Mouse (Mus musculus) neural tube, embryonic 11.5 days (tissue): ENCODE data around the gene Cfd. TPM values are rescaled to one million over a fixed set of nuclear protein-coding genes. Genes with fewer than 3 reads are reported as not detected.

Source experiments
- ATAC-seq: fragments of 200-750 bp; cut with Nextera tagmentation; 2 replicates; pipeline ENCODE4 v1.8.0; 2017; ENCODE audit warnings: moderate number of reproducible peaks, mild to moderate bottlenecking, moderate TSS enrichment, moderate library complexity; ENCODE audit not compliant: insufficient read depth, low FRiP score, low TSS enrichment
- DNase-seq: peaks from one replicate; pipeline ENCODE4 v3.0.0-alpha.2; 2015; ENCODE audit warnings: low spot score
- H3K27ac ChIP-seq: fragments of 300-500 bp; sonication (generic); 2 replicates; pipeline ENCODE4 v1.5.1; 2014; ENCODE audit warnings: low read depth, mild to moderate bottlenecking, low read length
- H3K27me3 ChIP-seq: fragments of 300-500 bp; sonication (generic); 2 replicates; pipeline ENCODE4 v1.6.1; 2014; ENCODE audit warnings: mild to moderate bottlenecking, low read length, mixed read lengths; ENCODE audit not compliant: control insufficient read depth, insufficient read depth
- H3K36me3 ChIP-seq: fragments of 300-500 bp; sonication (generic); 2 replicates; pipeline ENCODE4 v1.6.1; 2014; ENCODE audit warnings: mild to moderate bottlenecking, low read length, moderate library complexity, mixed read lengths; ENCODE audit not compliant: control insufficient read depth, insufficient read depth
- H3K4me1 ChIP-seq: fragments of 300-500 bp; sonication (generic); 2 replicates; pipeline ENCODE4 v1.6.1; 2014; ENCODE audit warnings: low read length, mixed read lengths; ENCODE audit not compliant: control insufficient read depth, insufficient read depth
- H3K4me2 ChIP-seq: fragments of 300-500 bp; sonication (generic); 2 replicates; pipeline ENCODE4 v1.6.1; 2014; ENCODE audit warnings: low read depth, mild to moderate bottlenecking, moderate library complexity
- H3K4me3 ChIP-seq: fragments of 300-500 bp; sonication (generic); 2 replicates; pipeline ENCODE4 v1.5.1; 2014; ENCODE audit warnings: low read depth, low read length
- H3K9ac ChIP-seq: fragments of 300-500 bp; sonication (generic); 2 replicates; pipeline ENCODE4 v1.6.1; 2014; ENCODE audit warnings: mild to moderate bottlenecking, low read length
- H3K9me3 ChIP-seq: fragments of 300-500 bp; sonication (generic); 2 replicates; pipeline ENCODE4 v1.6.1; 2016; ENCODE audit warnings: low read length; ENCODE audit not compliant: control insufficient read depth
- WGBS: fragments of 180-500 bp; shearing (Covaris S2); extraction: QIAGEN DNeasy Blood & Tissue Kit; methylation state at CpG from one replicate; pipeline ENCODE4 v1.1.7; 2014; 5-methylcytosine and 5-hydroxymethylcytosine counted together
- polyA plus RNA-seq: library from polyadenylated mRNA; unstranded; fragments of >200 nt; fragmentation: Nextera tagmentation; extraction: Ambion mirVana; gene quantifications from 2 replicates; pipeline ENCODE4 v1.2.1, GENCODE M21; 2014

The Cfd gene
- polyA plus RNA-seq, 1 experiment from 2014 or later, result not detected

DNA sequence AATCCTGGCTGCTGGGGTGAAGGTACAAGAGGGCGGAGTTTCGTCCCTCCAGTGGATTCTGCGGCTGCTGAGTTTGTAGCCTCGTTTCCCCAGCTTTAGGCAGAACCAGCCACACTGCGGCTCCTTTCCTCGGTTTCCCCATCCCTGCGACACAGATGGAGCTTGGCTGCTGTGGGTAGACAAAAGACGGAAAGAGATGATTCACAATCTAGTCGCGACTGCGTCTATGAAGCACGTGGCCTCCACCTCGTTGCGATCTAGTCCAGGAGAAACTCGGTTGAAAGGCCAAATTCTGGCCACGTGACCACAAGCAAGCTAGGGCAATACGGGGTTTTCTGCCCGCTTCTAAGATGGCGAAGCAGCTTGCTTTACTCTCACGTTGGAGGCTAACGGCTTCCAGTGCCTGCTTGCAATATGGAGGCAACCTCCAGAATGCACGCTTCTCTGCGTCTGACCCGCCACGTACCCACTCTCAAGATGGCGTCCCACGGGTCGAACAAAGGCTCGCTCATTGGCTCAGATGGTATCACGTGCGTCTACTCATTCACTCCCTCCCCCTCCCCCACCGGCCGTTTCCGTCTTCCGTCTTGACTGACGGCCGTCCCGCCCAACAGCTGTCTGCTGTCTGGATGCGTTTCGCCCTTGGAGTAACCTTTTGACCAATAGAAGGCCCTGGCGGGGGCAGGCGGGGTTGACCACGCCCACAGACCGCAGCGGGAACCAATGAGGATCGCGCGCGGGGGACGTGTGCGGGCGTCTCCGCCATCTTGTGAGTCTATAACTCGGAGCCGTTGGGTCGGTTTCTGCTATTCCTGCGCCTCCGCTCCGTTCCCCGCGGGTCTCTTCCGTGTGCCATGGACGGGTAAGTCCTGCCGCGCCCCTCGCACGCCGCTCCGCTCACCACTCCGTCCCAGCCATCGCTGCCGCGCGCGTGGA is 36.5 kb upstream of the Cfd start, which contains the start of gene Ptbp1:
Ptbp1 (plus strand) TSS at position 568 of the 936 bp plus-strand sequence.
- Histone ChIP-seq H3K4me2 (peak within 1 kb of the TSS; percentile 94), H3K4me1 (peaks cover 48% of the 10 kb centered on the region), H3K27me3 (no peaks in the 10 kb centered on the region), H3K36me3 (peaks cover 8% of the 10 kb centered on the region), H3K27ac (peak within 1 kb of the TSS; percentile 100), H3K9me3 (no peaks in the 10 kb centered on the region), H3K4me3 (peak within 1 kb of the TSS; percentile 99), H3K9ac (peak within 1 kb of the TSS; percentile 99)
- ATAC-seq, result peak; percentile 90
- DNase-seq, result peak; percentile 100
- under 1% methylated on average over 75 of the region's 75 CpGs for WGBS

DNA sequence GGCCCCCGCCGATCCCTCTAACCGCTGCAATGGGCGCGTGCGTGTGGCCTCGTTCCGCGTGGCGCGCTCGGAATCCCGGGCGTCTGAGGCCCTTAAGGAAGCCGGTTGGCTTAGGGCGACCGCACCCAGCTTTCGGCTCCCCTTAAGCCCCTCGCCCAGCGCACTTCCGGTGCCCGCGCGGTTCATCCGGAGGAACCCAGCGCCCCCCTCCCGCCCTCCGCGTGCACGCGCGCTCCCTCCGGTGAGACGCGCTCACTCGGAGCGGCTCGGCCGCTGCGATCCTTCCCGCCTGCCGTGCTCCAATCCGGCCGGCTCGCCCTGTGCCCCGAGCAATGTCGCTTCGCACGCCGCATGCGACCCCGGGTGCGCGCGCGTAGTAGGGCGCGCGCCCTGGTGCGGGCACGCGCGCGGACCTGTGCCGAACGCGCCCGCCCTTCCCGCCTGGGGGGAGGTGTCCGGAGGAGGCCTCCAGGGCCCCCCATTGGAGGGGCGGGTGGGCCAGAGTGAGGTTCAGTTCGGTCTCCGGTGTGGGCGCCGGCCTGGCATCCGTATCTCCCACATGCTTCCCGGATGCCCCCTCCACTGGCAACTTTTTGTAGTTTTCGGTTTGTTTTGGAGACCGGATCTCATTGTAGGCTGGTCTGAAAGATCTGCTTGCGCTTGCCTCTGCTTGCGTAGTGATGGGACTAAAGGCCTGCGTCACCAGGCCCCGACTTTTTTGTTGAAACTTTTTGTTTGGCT is 35.7 kb upstream of the Cfd start:
- Histone ChIP-seq H3K27ac (peak overlapping the region; percentile 100), H3K4me1 (peaks cover 48% of the 10 kb centered on the region), H3K27me3 (no peaks in the 10 kb centered on the region), H3K36me3 (peaks cover 16% of the 10 kb centered on the region), H3K9ac (peak overlapping the region; percentile 99), H3K9me3 (no peaks in the 10 kb centered on the region), H3K4me3 (peak overlapping the region; percentile 99), H3K4me2 (peak overlapping the region; percentile 94)
- under 1% methylated on average over 80 of the region's 83 CpGs for whole genome bisulfite sequencing
- peak; percentile 24 for ATAC-seq
- peak; percentile 88 for DNase-seq

DNA sequence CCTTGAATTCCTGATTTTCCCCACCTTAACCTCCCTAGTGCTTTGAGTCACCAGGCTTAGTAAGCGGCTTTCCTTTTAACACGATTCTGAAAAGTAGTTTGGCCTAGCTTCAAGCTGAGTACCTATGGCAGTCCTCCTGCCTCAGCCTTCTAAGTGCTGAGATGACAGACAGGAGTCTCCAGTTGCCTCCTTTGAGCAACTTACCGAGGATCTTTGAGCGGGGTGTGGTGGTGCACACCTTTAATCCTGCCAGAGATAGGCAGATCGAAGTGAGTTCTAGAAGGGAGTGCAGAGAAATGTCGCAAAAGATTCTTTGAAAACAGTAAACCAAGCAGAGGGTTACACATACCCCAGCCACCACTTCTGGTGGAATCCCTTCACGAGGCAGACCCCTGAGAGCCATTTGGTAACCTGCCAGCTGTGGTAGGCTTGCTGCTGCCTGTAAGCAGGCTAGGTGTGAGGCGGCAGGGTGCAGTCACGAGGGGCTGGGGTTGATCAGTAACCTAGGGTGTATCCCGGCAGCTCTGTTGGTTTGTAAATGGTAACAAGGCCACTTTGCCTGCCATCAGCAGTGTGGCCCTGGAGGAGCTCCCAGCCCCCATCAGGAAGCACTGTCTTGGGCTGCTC is 35.0 kb upstream of the Cfd start:
- WGBS, result 3% methylated on average over 10 of the region's 10 CpGs

DNA sequence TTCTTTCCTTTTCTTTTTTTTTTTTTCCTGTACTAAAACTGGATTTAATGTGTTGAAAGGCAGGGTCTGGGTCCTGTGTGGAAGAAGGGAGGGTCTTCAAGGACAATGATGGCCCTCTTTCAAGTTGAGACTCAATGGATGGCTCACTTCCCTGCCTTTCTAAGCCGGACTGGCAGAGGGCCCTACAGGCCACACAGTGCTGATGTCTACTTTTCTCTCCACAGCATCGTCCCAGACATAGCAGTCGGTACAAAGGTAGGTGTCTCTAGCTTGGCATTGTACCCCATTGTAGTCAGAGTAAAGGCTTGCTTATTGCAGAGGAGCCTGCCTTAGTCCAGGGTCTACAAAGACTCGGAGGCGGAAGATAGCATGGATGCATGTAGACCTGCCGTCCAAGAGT is 34.4 kb upstream of the Cfd start:
- no peaks in the 10 kb centered on the region for H3K27me3 ChIP-seq
- H3K9me3 ChIP-seq, result no peaks in the 10 kb centered on the region
- H3K36me3 ChIP-seq, result peaks cover 28% of the 10 kb centered on the region
- peak overlapping the region; percentile 94 for H3K4me2 ChIP-seq
- no peak for DNase-seq
- ATAC-seq, result no peak
- peak overlapping the region; percentile 99 for H3K4me3 ChIP-seq
- H3K27ac ChIP-seq, result no peak overlapping the region
- H3K4me1 ChIP-seq, result peaks cover 48% of the 10 kb centered on the region
- peak overlapping the region; percentile 99 for H3K9ac ChIP-seq
- whole genome bisulfite sequencing, result 58% methylated on average over 6 of the region's 6 CpGs

More for the DNA sequence above, 35.0 kb upstream of the Cfd start:
- no peak for ATAC-seq
- no peaks in the 10 kb centered on the region for H3K27me3 ChIP-seq
- peak overlapping the region; percentile 99 for H3K4me3 ChIP-seq
- peak overlapping the region; percentile 94 for H3K4me2 ChIP-seq
- no peak for DNase-seq
- peaks cover 48% of the 10 kb centered on the region for H3K4me1 ChIP-seq
- no peaks in the 10 kb centered on the region for H3K9me3 ChIP-seq
- H3K27ac ChIP-seq, result no peak overlapping the region; the same call in 1 of the 2 replicates
- peak overlapping the region; percentile 99 for H3K9ac ChIP-seq
- peaks cover 22% of the 10 kb centered on the region for H3K36me3 ChIP-seq

DNA sequence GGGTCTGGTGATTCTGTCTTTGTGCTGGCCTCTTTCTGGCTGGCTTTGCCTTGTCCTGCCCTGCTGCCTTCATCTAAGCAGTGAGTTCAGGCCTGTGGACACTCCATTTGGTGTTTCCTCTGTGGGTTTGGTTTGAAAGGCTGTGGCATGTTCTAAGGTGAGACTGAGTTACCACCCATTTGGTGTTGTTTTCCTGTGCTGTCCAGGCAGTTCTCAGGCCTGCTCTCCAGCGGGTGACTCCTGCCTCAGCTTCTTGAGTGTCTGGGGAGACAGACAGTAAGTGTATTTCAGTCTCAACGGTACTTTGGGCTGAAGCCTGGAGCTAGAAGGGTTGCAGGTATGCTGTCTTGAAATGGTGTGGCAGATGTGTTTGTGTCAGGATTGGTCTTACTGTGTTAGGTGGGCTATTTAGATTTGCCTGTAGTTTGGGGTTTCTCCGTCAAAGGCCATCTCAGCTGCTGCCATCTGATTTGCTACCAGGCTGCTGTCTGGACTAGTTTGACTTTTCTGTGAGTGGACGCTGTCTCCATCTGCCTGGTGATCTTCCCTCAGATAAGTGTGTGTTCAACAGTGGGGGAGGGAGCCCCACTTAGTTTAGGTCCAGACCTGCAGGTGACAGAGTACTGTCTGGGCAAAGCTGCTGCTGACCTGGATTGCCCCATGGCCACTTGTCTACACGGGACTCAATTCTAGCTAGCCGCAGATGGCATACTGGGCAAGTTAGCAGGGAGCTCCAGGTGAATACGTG is 33.8 kb upstream of the Cfd start:
- H3K4me1 ChIP-seq, result peaks cover 42% of the 10 kb centered on the region
- peaks cover 30% of the 10 kb centered on the region for H3K36me3 ChIP-seq
- ATAC-seq, result no peak

DNA sequence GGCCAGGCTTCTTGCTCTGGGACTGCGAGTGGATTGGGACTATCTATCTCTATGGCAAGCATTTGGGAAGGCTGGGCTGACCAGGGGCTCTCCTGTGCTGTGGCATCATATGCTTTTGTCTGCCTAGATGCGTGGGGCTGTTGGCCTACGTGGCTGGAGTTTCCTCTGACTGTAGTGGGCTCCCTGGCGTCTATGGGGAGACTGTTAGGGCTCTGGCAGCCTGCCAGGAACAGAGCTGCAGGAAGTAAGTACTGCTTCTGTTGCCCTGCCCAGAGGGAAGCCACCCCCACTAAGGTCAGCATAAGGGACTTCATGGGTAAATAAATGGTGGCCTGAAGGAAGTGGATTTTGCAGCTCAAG is 33.2 kb upstream of the Cfd start:
- Histone ChIP-seq H3K4me1 (peaks cover 37% of the 10 kb centered on the region), H3K4me3 (peak overlapping the region; percentile 99), H3K36me3 (peaks cover 36% of the 10 kb centered on the region), H3K4me2 (peak overlapping the region; percentile 94), H3K27ac (no peak overlapping the region), H3K9me3 (no peaks in the 10 kb centered on the region), H3K27me3 (no peaks in the 10 kb centered on the region), H3K9ac (peak overlapping the region; percentile 26; the same call in 1 of the 2 replicates)
- DNase-seq, result no peak
- 54% methylated on average over 4 of the region's 4 CpGs for WGBS
- ATAC-seq, result no peak

More for the DNA sequence above, 33.8 kb upstream of the Cfd start:
- Histone ChIP-seq H3K4me2 (peak overlapping the region; percentile 94), H3K27me3 (no peaks in the 10 kb centered on the region), H3K4me3 (peak overlapping the region; percentile 99), H3K27ac (no peak overlapping the region), H3K9me3 (no peaks in the 10 kb centered on the region), H3K9ac (peak overlapping the region; percentile 99)
- DNase-seq, result no peak
- 66% methylated on average over 7 of the region's 7 CpGs for WGBS

DNA sequence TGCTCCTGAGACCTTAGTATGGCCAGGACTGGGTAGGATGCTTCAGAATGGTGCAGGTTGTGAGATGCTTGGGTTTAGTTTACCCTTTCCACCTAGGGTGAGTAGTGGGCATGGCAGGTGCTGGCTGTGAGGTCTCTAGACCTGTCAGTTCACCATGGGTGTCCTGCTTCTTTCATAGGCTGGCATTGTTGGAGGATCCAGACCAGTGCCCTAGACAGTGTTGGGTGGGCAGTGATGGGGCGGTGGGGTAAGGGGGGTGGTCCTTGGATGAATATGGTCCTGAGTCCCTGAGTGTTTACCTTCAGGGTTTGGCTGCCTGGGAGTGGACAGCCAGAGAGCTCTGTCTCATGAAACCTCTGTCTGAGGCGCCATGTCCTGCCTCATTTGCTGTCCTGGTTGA is 32.8 kb upstream of the Cfd start:
- H3K36me3 ChIP-seq, result peaks cover 40% of the 10 kb centered on the region
- no peak overlapping the region for H3K27ac ChIP-seq
- WGBS, result 87% methylated on average over 2 of the region's 2 CpGs
- H3K9me3 ChIP-seq, result no peaks in the 10 kb centered on the region
- ATAC-seq, result no peak
- DNase-seq, result no peak
- H3K9ac ChIP-seq, result no peak overlapping the region
- peaks cover 32% of the 10 kb centered on the region for H3K4me1 ChIP-seq
- H3K27me3 ChIP-seq, result no peaks in the 10 kb centered on the region
- peak overlapping the region; percentile 94 for H3K4me2 ChIP-seq
- peak overlapping the region; percentile 99 for H3K4me3 ChIP-seq
